Mouse (Mus musculus) cerebellum, adult 2 months (tissue): ENCODE data around the gene Sumo2.

Experiments used
- CTCF ChIP-seq: fragments of 200-500 bp; IDR thresholded peaks from 2 replicates; pipeline ENCODE4 v1.5.1; 2011; ENCODE audit warnings: low read depth, mild to moderate bottlenecking, control low read depth, low read length, moderate library complexity, borderline replicate concordance; ENCODE audit not compliant: insufficient read depth
- POLR2A ChIP-seq: fragments of 200-500 bp; IDR thresholded peaks from 2 replicates; pipeline ENCODE4 v1.6.1; 2011; ENCODE audit warnings: low read length, control low read depth, borderline replicate concordance; ENCODE audit not compliant: insufficient read depth

GRCm38 (mm10) chr11:115535401-115536037, 557 bp downstream of the Sumo2 start:
- TF ChIP-seq CTCF: no peak
- no peak for TF ChIP-seq POLR2A
